Mouse (Mus musculus): Measurements from ENCODE around the gene Hemk1.
"Not testable (repeated sequence)": the region's sequence is repeated elsewhere in the genome, so short reads cannot be mapped to it uniquely, and the experiment has no call there.

Hemk1 gene

DNA sequence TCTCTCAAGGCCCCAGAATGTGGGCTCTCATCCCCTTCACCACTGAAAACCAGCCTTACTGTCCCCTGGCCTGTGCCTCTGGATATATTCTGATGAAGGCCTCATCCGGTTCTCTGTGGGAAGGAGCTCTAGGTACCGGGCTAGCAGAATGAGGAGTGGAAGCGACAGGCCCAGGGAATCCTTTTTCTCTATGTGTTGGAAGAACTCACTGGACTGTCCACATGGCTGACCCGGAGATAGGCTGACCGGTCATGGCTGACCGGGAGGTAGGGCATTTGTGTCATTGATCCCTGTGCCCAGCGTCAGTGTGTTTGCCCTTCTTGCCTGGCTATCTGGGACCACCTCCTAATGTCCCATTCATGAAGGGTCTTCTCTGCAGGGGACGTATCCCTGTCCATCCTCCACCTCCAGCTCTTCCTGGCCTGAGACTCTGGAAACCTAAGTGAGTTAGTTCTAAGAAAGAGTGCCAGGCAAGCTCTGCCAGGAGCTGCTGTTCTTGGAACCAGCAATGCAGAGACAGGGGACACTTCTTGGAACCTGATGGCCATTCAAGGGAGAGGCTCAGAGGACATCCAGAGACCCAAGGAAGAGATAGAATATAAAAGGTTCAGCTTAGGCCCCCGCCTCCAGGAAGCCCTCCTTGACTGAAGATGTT lies 29.7 kb downstream of the Hemk1 start:
- DNase-seq (ENCODE audit: low spot score in 2 of 2), result no peak

- peak; percentile 80 to 82 for DNase-seq (ENCODE audit: low spot score in 2 of 2)
Observed at GRCm38 (mm10) chr9:107307886-107308285, 30.3 kb downstream of the Hemk1 start.

GRCm38 (mm10) chr9:107307099-107307872 lies 30.9 kb downstream of the Hemk1 start:
- DNase-seq (ENCODE audit: low spot score in 2 of 2), result no peak

- DNase-seq (ENCODE audit: low spot score in 2 of 2), result not testable (repeated sequence)
Observed at GRCm38 (mm10) chr9:107306673-107307072, 31.5 kb downstream of the Hemk1 start.

DNA sequence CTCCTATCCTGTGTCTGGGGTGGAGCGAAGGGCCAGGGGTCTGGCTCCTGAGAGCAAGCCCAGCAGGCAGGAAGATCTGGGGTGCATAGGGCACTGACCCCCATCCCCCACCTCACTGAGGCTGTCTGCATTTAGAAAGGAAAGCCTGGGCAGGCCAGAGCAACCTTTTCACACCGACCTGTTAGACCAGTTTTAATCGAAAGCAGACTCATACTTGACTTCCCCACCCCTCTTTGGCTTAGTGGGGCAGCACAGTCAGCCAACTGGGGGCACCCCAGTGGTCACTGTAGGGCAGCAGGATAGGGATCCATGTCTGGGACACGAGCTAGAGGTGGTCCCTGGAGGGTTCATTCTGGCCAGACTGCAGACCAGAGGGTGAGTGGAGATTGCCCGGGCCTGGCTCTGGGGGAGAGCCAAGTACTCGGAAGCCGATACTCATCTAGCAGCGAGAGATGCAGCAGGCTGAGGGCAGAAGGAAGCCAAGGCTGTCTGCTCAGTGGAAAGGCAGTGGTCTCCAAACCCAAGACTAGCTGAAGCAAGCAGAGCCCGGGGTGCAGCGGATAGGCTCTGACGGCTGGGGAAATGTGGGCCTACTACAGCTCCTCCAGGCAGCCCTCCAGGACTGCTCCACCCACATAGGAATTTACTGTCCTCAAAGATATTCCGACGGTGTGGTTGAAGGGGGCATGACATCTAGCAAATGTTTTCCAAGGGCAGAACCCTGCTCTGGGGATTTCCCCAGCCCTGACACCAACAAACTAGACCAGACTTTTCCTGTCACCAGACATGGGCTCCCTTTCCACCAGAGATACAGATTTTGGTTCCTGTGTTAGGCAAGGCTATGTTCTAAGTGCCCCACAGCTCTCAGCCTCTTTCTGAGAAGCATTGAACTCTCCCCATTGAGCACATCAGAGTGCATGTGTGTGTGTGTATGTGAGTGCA lies 32.3 kb downstream of the Hemk1 start:
- DNase-seq (ENCODE audit: low spot score in 2 of 2), result peak in 1 of 2 experiments; percentile 37

GRCm38 (mm10) chr9:107305012-107305411 lies 33.1 kb downstream of the Hemk1 start:
- no peak for DNase-seq (ENCODE audit: low spot score in 2 of 2)

DNA sequence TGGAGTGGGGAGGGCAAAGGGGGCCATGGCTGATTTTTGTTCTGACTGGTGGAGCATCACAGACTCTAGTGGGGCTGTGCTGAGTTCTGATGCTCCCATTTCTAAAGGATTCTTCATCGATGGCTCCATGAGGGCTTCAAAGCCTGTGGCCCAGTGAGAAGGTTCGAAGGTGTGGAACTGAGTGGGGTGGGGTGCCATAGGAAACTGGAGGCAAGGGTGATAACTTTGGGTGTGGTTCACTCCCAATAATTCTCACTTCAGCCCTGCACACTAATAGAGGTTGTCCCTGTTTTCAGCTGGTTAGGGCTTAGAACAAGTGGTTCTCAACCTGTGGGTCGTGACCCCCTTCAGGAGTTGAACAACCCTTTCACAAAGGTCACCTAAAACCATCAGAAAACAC lies 33.8 kb downstream of the Hemk1 start:
- DNase-seq (ENCODE audit: low spot score in 2 of 2), result no peak

DNA sequence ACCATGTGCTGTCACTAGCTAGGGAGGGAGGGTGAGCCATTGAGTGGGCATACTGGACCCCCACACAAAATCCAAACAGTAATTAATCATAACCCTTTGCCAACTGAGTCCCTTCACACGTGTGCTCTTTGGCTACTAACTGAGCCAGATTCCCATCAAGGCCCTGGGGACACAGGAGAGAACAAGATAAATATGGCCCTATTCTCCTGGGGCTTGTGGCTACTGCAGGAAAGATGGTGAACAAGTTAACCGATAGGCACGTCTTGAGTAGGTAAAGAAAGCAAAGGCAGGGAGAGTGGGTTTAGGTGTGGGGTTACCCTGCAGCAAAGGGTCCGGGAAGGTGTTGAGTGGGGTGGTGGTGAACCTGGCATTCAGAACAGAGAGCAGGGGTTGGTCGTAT lies 34.2 kb downstream of the Hemk1 start:
- DNase-seq (ENCODE audit: low spot score in 2 of 2), result no peak

DNA sequence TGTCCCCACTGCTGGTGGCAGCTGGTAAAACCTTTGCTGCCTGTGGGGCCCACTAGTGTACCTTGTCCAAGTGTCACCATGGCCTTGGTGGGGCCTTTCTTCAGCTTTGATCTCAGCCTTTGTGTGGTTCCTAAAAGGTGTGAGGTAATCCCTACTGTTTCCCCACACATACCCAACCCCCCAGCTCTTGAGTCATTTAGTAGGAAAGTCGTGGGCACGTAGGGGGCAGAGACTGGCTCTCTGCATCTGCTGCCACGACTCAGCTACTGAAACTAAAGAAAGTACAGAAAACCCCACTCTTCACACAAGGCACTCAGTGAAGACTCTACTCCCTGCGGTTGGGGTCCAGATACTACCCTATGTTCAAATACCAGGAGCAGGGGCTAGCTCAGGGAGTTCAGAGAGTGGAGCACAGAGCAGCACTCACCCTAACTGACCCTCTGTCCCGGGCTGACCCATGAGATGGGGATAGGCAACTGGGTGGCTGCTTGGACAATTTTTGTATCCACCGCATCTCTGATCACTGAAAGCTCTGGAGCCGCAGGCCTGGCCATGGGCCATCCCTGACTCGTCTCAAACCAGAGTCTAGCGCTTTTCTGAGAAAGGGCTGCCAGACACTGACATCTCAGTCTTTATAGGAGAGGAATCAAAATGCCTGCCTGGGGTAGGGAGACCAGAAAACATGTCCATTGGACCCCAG lies 34.9 kb downstream of the Hemk1 start:
- DNase-seq (ENCODE audit: low spot score in 2 of 2), result no peak

DNA sequence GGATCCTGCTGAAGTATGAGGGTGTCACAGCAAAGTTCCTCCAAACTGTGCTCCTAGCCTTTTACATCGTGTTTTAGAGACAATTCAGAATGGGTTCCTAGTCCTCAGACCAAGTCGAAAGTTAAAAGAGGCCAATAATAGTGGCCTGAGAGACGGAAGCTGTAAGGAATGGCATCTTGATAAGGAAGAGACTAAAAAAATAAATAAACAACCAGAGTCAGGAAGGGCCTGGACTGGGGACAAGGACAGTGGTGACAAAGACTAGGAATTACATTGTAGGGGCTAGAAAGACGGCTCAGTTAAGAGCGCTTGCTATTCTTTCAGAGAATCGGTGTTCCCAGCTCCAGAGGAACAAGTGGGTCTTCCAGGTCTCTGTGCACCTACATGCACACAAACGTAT lies 35.6 kb downstream of the Hemk1 start:
- DNase-seq (ENCODE audit: low spot score in 2 of 2), result no peak

DNA sequence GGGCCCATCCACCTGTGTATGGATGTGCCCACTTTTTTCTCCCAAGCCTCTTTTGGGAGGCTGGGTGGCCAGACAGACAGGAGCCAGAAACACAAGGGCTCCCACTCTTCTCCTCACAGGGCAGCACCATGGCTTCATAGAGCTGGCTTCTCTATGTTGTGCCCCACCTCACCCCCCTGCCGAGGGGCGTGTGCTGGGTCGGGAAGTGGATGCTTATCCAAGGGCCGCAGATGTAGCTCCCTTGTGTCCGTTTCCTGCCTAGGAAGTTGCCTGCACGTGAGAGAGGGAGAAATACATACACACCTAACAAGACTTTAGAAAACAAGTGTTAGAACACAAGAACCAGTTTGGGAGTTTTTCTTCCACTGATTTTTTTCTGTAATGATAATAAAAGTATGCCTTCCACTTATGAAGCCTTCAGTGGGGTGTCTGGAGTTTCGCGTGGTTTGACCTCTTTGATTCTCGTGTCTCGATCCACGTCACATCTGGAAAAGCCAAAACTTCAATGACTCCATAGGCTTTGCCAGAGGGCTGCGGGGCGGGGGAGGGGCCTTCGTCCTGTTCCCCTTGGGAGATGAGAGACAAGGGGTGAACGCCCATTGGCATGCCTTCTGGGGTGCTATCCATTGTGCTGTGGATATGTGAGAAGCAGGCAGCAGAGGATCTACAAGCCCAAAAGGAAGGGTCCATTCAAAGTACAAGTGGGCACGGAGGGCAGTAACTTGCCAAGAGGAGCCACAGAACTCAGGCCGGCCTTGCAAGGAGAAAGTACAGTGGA lies 36.4 kb downstream of the Hemk1 start:
- no peak for DNase-seq (ENCODE audit: low spot score in 2 of 2)

- no peak for DNase-seq (ENCODE audit: low spot score in 2 of 2)
Observed at GRCm38 (mm10) chr9:107300224-107300973, 37.8 kb downstream of the Hemk1 start.

DNA sequence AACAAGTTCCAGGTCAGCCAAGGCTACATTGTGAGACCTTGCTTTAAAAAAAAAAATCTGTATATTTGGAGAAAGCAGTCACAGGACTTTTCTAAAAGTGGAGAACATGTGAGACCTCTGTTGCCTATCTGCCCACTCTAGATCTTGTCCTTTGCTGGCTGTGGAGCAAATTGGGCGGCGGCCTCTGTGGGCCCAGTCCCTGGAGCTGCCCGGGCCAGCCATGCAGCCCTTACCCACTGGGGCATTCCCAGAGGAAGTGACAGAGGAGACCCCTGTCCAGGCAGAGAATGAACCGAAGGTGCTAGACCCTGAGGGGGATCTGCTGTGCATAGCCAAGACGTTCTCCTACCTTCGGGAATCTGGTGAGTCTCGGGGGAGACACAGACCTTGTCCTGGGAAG lies 38.4 kb downstream of the Hemk1 start:
- DNase-seq (ENCODE audit: low spot score in 2 of 2), result no peak

DNA sequence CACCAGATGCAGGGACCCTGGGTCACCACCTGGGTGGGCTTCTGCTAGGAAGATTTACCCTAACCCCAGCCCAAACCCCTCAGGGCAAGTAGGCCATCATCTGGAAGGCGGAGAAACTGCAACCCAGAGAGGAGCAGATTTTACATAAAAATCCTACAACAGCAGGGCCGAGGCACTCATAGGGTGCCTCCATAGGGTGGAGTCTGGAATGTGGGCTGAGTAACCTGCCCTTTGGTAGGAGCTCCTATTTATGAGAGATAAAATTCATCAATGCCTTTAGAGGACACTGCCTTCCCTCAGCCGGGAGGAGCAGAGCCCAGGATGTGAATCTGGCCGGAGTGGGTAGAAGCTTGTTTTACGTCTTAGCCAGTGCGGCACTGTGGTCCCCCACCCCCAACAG lies 39.3 kb downstream of the Hemk1 start:
- no peak for DNase-seq (ENCODE audit: low spot score in 2 of 2)

DNA sequence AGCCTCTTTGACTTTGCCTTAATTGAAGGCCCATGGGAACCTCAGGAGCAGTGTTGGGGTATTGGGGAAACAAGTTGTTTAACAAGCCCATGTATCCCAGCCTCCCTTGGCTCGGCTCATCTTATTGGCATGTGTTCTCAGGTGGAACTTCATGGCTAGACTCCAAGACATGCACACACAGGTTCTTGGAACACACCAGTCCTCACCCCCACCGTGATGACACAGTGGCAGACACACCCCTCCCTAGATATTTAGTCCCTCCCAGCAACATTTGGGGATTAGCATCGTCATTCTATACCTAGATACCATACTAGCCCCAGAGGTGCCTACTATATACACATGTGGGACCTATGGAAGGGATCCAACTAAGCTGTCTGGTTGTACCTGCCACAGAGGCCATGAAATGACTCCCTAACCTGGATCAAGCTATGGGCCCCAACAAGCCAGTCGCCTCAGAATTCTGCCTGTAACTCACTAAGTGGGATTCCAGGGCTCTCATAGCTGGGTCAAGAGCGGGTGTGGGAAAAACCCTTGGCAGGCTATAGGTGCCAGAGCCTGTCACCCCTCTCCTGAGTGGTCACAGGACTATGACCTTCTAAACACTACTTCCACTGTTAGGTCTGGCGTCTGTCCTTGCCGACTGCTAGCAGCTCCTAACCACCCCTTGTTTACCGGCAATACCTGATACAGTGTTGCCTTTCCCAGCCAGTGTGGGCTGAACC lies 39.9 kb downstream of the Hemk1 start:
- DNase-seq (ENCODE audit: low spot score in 2 of 2), result no peak

GRCm38 (mm10) chr9:107297658-107298057 lies 40.5 kb downstream of the Hemk1 start:
- DNase-seq (ENCODE audit: low spot score in 2 of 2), result no peak

DNA sequence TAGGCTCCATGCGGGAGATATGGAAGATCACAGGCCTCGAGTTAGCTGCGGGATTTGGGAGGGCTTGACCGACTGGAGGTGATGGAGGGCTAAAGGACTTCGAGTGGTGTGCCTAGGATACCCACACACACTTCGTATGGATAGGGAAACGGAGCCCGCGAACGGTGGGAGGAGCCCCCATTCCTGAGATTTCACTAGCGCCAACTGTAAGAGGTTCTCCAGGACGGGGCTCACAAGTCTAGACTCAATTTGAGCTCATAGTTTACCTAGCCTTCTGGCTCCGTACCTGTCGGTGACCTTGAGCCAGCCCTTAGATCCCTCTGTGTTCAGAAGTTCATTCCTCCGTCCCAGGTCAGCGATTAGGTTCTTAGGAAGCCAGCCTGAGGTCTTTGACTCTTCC lies 41.1 kb downstream of the Hemk1 start:
- DNase-seq (ENCODE audit: low spot score in 2 of 2), result no peak

GRCm38 (mm10) chr9:107296501-107296965 lies 41.6 kb downstream of the Hemk1 start:
- peak; percentile 91 to 92 for DNase-seq (ENCODE audit: low spot score in 2 of 2)

- DNase-seq (ENCODE audit: low spot score in 2 of 2), result no peak
Observed at GRCm38 (mm10) chr9:107296041-107296440, 42.1 kb downstream of the Hemk1 start.

GRCm38 (mm10) chr9:107296016-107296040 lies 42.3 kb downstream of the Hemk1 start, which contains the start of gene Cish:
TSS of gene Cish (plus strand) at chr9:107296026.
- DNase-seq (ENCODE audit: low spot score in 2 of 2), result no peak

Data from urinary bladder, postnatal 4 days (tissue).